Mouse (Mus musculus): Measurements from ENCODE around the gene Clock.

GRCm38 (mm10) chr5:76351953-76352611 lies 47.5 kb upstream of the Clock start:
- TF ChIP-seq CTCF (IDR thresholded peaks at IDR 0.05; ENCODE audit: low read depth, low read length) (no peak), POLR2A (IDR thresholded peaks at IDR 0.05; ENCODE audit: extremely low read depth, insufficient read depth, low read length) (no peak)
